Mouse (Mus musculus): ENCODE data around the gene Minos1.

Gene Minos1

DNA sequence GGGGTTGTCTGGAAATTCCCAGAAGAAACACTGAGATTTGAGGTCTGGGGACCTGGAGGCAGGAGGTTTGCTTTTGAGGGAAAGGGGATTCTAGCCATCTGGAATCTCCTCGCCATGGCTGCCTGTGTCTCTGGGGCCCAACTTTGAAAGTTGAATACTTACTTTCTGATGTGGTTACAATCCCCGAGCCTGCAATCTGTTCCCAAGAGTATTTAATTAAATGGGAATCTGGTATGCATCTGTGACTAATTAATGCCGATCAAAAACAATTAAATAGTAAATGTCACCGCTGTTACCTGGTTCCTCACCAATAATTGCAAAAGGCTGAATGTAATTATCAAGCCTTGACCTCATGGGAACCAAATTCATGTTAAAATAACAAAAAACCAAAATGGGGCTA is 13.7 kb upstream of the Minos1 start:
- no peak for DNase-seq (ENCODE audit: low spot score in 2 of 2)

DNA sequence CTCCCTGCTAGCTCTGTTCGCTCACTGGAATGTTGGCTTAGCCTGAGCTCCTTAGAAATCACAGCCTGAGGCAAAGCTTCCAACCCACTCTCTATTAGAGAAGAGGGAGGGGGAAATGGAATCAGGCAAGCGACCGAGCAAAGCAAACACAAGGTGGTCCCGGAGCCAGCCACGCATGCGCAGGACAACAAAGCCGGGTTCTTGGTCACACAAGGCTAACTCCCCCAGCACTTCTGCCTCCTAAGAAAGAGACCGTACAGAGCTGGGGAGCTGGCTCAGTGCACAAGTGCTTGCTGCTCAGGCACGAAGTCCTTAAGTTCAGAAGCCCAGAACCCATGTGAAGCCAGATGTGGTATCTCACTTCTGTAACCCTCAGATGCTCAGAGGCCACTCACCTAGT is 12.1 kb upstream of the Minos1 start:
- DNase-seq (ENCODE audit: low spot score in 2 of 2), result no peak

DNA sequence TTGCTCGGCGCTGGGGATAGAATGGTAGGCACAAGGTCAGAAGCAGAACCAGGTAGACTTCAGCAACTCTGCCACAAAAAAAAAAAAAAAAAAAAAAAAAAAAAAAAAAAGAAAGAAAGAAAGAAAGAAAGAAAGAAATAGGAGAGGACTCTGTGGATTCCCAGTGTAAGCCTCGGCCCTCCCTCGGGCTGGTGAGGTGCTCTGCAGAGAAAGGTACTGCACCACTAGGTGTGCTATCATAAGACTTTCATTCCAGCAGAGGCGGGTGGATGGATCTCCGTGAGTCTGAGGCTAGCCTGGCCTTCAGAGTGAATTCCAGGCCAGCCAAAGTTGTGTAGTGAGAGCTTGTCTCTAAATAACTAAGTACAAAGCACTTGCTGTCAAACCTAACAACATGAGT is 10.9 kb upstream of the Minos1 start:
- DNase-seq (ENCODE audit: low spot score in 2 of 2), result no peak

DNA sequence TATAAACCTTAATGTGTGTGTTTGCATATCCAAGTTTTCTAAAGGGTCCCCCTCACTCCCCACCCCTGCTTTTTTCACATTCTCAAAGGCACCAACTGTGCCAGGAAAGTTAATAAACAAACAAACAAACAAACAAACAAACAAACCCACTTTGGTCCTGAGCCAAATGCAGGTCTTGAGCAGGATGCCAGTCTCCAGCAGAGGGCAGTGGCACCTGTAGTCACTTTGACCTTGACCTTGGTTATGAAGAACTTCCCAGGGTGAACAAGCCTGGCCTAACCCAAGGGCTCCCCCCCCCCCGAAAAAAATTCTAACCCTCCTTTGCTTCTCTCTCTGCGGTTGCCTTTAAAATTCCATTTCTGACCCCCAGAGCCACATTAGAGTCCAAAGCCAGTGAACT is 9.4 kb upstream of the Minos1 start:
- DNase-seq (ENCODE audit: low spot score in 2 of 2), result no peak

DNA sequence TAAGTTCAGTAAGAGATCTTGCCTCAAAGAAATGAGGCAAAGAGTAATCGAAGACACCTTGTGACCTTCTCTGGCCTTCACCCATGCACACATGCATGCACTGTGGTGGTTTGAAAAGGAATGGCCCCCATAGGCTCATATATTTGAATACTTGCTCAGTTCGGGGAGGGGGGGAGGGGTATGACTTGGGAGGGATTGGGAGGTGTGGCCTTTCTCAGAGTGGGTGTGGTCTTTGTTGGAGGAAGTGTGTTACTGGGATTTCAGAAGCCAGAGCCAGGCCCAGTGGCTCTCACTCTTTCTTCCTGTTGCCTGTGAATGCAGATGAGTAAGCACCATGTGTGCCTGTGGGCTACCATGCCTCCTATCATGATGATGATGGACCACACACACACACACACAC is 5.1 kb upstream of the Minos1 start:
- no peak for DNase-seq (ENCODE audit: low spot score in 2 of 2)

DNA sequence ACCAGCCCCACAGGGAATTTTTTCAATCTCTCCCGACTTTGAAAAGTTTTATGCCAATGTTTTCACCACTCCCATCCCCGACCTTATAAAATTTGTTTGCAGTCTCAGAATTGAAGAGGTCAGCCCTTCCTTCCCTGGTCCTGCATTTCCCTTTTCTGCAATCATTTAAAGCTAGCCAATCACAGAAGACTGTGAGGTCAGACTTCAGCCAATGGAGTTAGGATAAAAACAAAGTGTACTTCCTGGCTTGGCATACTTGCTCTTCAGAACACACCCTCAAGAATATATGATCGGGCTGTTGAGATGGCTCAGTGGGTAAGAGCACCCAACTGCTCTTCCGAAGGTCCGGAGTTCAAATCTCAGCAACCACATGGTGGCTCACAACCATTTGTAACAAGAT is 2.2 kb upstream of the Minos1 start:
- no peak for DNase-seq (ENCODE audit: low spot score in 2 of 2)

DNA sequence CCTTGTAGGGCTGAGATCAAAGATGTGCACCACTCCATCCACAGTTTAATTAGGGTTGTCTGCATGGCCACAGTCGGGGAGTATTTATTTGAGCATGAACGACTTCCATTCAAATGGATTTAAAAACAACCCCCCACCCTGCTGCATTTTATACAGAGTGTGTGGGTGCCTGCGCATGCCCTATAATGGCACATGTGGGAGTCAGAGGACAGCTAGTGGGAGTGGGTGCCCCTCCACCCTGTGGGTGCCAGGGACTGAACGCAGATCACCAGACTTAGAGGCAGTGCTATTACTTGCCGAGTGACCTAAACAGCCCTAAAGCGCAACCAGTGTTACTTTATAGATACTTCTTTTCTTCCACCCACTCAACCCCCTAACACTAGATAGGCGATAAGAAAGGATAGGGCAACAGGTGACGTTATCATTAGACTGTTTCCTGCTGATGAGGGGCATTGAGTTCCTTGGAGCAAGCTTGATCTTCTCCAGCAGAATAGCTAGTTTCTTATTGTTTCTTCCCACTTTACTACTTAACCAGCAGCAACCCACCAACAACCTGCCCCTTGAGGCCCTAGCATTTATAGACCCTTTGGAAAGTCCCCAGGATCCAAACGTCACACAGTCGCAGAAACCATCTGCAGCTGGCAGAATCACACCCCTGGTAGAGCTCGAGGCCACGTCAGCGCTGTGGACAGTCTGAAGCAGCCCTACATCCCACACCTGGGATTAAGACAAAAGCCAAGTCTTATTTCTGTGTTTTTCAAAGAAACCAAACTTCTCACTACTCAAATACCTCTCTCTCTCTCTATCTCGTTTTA is 1.2 kb upstream of the Minos1 start:
- no peak for DNase-seq (ENCODE audit: low spot score in 2 of 2)

DNA sequence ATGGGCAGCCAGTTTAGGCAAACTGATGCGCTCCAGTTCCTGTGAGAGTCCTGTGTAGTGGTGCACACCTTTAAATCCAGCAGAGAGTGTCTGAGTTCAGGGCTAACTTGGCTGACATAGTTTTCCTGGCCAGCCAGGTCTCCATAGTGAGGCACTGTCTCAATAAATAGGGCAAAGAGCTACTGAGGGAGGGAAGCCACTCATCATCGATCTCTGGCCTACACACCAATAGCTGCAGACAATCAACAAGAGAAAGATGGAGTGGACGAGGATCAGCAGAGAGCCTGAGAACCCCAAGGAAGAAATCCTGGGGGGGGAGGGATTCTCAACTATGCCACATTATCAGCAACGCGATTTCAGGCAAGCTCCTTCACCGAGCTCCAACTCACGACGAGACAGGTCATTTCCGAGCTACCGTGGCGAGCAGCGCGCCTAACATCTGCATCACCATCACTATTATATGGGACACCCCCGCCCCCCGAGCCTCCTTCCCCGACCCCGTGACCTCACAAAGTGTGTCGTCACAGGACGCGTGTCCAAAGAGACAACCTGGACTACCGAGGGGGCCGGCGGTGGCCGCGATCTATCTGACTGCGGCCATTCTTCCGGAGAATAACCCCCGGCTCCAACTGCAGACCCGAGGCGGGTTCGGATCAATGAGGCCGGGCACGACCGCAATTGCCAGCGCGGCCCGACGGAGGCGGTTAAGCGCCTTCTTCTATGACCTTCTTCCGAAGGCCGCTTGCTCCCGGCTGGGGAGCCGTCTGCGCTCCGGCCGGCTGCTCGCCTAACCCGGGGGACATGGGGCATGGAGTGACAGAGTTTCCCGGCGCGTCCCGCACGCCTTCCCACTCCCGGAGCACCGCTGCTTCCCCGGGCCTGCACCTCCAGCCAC is 860 bp downstream of the Minos1 start:
- DNase-seq (ENCODE audit: low spot score in 2 of 2), result peak; percentile 32 to 62

DNA sequence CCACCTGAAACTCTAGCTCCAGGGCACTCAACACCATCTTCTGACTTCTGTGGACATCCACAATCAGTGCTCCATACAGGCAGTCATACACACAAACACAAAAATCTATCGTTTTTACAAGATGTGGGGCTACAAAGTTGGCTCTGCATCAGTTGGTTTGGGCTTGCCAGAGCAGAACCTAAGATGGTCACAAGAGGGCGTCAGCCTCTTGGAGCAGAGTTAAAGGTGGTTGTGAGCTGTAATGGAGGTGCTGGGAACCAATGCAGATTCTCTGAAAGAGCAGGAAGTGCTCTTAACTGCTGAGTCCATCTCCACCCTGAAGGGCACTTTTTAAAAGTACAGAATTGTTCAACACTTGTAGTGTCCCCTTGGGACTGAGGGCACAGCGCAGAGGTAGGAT is 4.4 kb downstream of the Minos1 start:
- DNase-seq (ENCODE audit: low spot score in 2 of 2), result no peak

DNA sequence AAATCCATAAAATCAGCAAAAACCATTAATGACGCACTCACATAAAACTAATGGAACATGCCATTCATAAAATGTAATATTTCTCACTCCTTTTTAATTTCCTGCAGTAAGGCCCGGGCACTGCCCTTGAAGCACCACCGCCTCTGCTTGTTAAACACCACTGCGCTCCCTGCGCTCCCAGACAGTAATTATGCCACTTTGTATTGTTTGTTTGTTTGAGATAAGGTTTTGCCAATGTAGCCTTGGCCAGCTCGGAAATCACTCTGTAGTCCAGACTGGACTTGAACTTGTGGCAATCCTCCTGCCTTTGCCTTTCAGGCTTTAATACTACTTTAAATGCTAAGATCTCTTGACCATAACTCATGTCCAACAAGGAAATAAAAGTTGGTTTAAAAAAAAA is 6.0 kb downstream of the Minos1 start:
- no peak for DNase-seq (ENCODE audit: low spot score in 2 of 2)

DNA sequence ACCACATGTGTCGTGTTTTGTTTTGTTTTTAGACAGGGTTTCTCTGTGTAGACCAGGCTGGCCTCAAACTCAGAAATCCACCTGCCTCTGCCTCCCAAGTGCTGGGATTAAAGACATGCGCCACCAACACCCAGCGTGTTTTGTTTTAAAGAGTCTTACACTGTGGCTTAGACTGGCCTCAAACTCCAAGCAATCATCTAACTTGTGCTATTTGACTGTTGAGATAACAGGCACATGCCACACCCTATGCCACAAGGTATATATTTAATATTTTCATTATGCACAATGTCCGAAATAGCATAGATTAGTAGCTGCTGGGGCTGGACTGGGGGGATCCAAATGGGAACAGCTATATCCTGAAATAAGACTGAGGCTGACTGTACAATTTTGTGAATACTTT is 8.4 kb downstream of the Minos1 start:
- DNase-seq (ENCODE audit: low spot score in 2 of 2), result no peak

DNA sequence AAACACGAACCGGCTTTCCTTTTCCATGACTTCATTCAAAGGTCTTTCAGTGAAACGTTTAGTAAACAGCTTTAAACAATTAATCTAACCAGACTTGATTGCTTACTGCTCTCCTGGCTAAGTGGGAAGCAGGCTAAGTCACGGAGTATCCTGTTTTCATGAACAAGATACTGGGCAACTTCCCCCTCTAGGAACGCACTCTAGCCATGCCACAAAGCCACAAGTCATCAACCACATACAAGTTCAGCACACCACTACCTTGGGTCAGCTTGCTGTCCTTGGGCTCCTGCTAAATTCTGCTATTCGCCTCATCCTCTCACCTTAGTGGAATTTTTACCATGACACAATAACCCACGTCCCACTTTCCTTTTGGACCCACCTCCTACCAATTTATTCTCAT is 9.9 kb downstream of the Minos1 start:
- no peak for DNase-seq (ENCODE audit: low spot score in 2 of 2)

DNA sequence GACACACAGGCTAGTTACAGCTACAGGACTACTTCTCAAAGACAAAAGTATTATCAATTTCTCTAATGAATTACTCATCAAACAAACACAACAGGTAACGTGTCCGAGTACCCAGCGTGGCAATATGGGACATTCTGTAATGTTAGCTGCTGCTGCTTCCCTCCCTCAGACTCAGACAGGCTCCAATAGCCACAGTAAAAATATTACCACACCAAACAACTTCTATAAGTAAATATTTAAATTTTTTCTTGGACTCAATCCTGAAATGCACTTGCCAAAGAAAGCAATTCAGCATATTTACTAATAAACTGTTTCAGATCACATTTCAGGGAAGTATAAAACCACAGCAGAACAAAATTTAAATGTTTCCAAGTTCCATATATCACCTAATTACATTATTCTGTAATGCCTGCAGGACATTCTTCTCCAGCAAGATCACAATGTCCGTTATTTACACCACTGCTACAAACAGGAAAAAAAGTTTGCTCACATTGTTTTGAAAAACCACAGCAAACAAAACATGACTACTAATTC is 10.6 kb downstream of the Minos1 start:
- DNase-seq (ENCODE audit: low spot score in 2 of 2), result no peak

DNA sequence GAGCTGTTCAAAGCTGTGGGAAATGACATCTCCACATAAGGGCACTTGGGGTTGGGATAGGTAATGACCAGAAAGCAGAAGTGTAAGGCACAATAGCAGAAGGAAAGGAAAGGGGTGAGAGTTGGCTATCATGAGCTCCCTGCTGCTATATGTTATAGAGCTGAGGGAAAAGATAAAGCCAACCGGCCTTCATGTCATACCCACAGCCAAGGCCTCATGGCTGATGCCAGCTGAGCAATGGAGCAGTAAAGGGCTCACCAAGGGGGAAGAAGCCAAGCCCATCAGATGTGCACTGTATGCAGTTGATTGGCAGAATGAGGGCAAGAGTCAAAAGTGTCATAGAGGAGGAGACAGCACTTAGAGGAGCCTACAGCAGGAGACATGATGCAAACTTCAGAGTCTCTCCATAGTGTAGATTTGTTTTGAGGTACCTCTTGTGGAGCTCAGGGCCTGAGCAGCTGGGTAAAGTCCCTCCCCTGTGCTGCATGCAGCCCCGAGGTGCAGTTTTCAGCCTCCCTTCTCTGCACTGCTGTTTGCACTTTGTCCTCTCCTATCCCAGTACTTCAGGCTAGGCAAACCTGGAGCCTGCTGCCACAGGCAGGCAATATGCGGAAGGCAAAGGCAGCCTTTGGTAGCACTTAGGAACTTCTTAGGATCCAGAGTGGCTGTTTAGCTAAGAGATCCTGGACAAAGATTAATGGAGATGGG is 14.4 kb downstream of the Minos1 start:
- DNase-seq (ENCODE audit: low spot score in 2 of 2), result no peak

DNA sequence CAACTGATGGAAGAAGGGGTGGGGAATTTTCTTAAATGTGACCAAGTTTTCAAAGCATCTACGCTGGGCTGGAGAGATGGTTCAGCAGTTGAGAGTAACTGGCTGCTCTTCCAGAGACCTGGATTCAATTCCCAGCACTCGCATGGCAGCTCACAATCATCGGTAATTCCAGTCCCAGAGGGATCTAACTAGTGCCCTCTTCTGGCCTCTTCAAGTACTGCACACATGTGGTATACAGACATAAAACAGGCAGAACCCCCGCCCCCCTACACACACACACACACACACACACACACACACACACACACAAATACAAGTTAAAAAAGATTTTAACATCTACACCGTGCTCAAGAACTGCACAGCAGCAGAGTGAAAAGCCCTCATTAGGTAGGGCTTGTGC is 15.2 kb downstream of the Minos1 start:
- no peak for DNase-seq (ENCODE audit: low spot score in 2 of 2)

DNA sequence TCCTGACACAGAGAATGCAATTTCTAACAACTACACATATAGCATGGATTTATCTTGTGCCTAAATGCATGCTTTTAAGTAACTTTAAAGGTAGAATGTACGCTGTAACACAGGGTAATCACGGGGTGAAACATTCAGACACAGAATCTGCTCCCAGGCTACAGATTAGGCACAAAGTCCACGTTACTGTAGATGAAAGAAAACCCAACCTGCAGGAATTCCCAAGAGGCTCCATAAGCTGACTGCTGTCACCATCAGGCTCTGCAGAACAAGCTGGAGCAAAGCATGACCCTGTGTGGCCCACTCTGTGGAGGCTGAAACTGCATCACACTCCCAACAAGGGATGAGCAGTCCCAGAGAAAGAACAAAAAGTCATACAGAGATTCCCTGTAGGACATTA is 18.4 kb downstream of the Minos1 start:
- no peak for DNase-seq (ENCODE audit: low spot score in 2 of 2)

DNA sequence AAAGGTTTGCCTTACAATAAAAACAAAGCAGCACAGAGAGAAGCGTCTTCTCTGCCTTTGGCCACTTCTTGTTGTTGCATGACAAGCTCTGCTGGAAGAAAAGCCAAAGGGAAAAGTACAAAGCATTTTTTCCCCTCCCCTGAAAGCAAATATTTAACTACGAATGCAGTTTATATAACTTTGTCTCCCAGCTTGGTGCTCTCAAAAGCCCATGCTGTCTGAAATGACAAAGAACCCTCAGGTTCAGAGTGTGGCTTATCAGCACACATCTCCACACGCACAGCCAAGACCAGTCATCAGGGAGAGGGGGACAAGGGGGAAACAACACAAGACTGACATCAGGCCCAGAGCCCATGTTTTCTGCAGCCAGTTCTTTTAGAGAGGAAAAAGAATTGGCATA is 19.5 kb downstream of the Minos1 start:
- no peak for DNase-seq (ENCODE audit: low spot score in 2 of 2)

DNA sequence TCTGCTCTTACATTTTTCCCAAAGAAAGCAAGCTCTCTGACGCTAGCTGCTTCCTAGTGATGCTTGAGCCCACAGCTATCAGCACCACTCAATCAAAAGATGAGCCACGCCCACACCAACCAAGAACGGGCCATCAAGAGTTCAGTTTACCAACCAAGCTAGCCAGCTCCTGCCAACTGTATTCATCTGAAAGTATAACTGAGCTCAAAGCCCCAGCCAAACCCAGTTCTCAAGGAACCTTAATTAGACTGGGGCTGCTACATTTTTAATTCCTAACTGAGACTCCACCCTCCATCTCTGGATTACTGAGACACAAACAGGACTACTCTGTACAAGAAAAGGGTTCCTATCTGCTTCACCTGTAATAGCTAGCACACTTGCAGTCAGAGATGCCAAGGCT is 20.1 kb downstream of the Minos1 start:
- no peak for DNase-seq (ENCODE audit: low spot score in 2 of 2)

DNA sequence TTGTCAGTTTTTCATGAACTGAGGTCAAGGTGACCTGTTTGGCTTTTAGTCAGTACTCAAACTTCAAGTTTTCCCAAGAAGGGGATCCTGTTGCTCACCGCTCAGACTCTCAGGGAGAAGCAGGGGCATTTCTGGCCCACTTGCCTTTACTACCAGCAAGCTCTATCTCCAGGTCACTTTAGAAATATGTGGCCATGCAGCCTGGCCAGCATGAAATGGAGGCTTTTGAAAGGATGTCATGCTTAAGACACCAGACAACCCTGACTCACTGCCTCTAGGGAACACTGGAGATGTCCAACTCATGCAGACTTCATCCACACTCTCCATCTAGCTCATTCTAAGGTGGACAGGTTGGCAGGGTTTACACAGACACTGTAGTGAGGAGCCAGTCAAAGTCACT is 25.5 kb downstream of the Minos1 start:
- no peak for DNase-seq (ENCODE audit: low spot score in 2 of 2)

DNA sequence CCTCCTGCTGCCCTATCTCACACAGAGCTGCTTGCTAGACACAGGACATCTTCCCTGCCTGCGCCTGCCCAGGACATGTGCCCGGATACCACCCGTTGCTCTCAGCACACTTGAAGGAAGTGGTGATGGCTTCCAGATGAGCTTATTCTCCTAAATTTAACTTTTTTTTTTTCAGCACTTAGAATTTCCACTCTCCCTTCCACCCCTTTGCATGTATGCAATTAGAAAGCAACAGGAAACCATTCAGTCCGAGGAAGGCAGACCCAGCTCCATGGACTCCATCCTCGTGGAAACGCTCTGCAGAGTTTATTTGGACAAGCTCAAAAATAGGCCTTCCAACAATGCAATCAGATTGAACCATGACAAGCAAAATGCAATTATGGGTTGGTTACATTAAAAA is 29.4 kb downstream of the Minos1 start:
- no peak for DNase-seq (ENCODE audit: low spot score in 2 of 2)

DNA sequence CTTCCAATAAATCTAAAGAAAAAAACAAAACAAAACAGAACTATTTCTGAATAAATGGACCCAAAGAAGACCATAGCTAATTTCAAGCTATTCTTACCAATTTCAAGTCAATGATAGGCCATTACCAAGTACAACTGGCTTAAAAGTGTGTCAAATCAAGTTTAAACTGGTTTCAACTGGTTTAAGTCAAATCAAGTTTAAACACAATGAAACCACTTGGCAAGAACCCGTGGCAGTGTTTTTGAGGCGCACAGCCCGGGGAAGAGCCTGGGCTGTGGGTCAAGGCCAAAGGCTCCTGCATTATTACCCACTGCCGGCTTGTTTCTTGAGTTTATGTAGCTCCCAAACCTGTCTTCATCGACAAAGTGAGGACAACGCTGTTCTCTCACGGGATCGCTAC is 30.6 kb downstream of the Minos1 start:
- DNase-seq (ENCODE audit: low spot score in 2 of 2), result no peak

DNA sequence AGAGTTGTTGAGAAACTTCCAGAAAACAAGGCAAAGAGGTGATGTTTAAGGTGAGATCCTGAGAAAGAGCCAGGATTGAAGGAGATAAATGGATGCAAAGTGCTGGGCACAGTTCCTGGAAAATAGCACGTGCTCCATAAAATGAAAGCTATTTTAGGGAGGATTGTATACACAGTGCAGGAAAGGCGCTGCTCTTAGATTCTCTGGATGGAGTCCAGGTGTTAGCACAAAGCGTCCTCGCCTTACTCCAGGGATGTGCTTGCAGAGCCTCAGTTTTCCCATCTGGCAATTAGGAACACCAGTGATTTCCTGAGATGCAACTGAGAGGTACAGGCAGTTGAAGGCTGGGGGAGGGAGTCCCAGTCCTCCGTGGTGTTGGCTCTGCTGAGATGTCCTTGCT is 34.7 kb downstream of the Minos1 start:
- DNase-seq (ENCODE audit: low spot score in 2 of 2), result no peak

Measured in urinary bladder, postnatal 4 days (tissue).